Mouse (Mus musculus): ENCODE results near the gene Rab31.
A peak's percentile ranks its signal among the peaks of the same experiment; 100 is the strongest.
"Not testable (repeated sequence)": the region's sequence is repeated elsewhere in the genome, so short reads cannot be mapped to it uniquely, and the experiment has no call there.

Rab31 gene

GRCm38 (mm10) chr17:65628823-65629532 lies 143.6 kb downstream of the Rab31 start:
- not testable (repeated sequence) for DNase-seq (ENCODE audit: low spot score)

DNA sequence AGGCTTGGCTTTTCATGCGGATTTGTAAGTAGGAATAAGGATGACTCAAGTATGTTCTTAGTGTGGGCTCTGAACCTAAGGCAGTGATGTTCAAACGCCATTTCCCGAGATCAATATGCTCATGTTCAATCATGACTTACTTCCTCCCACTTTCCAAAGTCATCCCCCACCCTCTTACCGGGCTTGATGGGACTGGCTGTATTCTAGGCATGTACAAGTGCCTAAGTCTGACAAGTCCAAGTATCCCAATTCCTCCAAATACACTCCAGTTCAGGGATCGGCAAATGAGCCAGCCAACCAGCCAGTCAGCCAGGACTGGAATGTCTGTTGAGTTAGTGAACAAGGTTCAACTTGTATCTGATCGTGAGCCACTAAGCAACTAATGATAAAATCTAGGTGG lies 146.3 kb downstream of the Rab31 start:
- DNase-seq (ENCODE audit: low spot score), result no peak

GRCm38 (mm10) chr17:65625563-65625962 lies 147.0 kb downstream of the Rab31 start:
- no peak for DNase-seq (ENCODE audit: low spot score)

DNA sequence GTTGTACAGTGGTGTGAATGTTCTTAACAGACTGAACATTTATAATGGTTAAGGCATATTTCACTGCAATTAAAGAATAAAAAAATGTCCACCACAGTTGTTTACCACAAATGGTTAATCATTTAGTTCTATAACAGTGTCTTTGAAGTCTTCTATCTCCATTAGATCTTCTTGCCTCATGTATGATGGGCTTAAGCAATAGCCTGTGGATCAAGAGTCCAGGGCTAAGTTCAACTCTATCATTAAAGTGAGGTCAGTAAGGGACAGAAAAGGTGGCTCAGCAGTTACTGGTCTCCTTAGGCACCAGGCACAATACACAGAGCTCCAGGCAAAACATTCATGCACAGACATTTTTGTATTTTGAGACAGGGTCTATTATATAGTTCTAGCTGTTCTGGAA lies 149.4 kb downstream of the Rab31 start:
- DNase-seq (ENCODE audit: low spot score), result no peak

- no peak for DNase-seq (ENCODE audit: low spot score)
Measured at GRCm38 (mm10) chr17:65618431-65618830, 154.1 kb downstream of the Rab31 start.

DNA sequence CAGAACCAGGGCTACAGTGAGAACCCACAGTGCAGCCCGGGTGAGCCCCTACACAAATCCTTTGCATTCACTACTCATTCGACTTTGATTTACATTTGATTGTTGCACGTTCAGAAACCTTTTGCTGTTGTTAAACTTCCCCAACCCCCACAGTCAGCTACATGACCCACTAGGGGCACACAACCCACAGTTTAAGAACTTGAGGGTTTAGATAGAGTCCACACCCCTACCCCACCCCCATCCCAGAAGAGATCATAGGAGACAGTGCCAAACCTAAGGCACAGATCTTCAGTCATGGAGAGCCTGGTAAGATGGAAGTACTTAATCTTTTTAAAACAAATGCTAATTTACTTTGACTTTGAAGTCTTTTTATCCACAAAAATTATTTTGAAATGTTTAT lies 156.9 kb downstream of the Rab31 start:
- DNase-seq (ENCODE audit: low spot score), result no peak

- DNase-seq (ENCODE audit: low spot score), result no peak
Measured at GRCm38 (mm10) chr17:65614431-65614830, 158.1 kb downstream of the Rab31 start.

DNA sequence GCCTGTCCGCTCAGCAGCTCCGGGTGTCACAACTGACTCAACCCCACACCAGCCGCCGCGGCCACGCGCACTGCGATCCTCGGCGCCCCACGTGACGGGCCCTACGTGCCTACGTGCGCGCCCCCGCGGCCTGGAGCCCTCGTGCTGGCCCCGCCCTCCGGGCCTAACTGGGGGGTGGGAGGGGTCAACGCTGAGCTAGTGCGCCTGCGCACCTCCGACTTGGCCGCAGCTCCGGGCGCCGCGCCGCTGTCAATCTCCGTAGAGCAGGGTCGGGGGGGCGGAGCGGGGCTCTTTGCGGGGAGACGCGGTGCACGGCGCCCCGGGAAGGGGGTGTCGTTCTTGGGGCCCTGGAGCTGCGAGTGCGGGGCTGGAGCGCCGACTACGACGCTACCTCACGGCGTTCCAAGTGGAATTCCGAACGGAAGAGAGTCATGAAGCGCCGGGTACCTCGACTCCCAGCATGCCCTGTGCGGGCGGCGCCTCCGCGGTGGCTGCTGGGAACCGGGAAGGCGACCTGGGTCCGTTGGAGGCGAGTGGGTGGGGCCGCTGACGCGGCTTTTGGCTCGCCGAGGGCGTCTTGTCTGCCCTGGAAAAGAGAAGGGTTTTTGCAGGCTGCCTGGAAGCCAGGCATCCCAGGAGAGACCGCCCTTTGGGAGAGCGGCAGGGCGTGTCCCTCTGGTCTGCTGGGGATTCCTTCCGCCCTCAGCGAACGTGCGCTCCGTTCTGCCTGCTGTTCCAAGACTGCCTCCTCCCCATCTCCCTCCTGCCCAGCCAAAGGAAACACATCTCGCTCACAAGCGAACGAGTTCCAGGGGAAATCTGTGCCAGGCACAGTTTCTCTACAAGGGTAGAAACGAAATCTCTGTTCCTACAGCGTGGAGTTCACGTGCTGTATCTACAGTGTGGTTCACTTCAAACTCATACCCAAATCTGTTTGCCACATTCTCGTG lies 158.8 kb downstream of the Rab31 start, which contains the start of gene Vapa:
TSS of gene Vapa (minus strand) at position 93 of the 950 bp plus-strand sequence.
- DNase-seq (ENCODE audit: low spot score), result peak; percentile 98

- no peak for DNase-seq (ENCODE audit: low spot score)
Measured at GRCm38 (mm10) chr17:65613142-65613462, 159.4 kb downstream of the Rab31 start.

DNA sequence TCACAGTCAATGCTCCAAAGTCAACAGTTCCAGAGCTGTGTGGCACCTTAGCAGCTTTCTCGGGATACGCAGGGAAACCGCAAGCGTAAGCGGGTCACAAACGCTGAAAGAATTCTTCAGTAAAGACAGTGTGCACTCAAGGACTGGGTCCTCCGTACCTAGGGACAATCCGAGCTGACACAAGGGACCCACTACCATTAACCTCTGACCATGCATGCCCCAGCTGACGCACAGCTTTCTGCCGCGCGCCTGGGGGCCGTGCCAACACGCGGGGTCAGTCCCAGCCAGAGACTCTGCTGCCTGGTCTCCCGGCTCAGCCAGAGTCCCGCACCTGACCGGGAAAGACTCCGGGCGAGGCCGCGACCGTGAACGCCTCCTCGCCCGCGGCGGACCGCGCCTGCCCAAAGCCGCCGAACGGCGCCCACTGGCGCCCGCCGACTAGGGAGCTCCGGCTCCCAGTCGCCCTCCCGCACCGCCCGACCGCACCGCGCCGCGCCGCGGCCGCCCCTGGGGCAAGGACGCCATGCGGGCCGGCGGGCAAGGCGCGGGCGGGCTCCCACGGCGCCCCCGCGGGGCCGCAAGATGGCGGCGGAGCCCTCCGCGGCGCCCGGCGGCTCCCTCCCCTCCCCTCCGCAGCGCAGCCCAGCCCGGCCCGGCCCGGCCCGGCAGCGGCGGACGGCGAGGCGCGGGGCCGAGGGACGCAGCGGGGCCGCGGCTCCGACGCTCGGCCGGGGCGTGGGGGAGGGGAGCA lies 160.0 kb downstream of the Rab31 start:
- DNase-seq (ENCODE audit: low spot score), result peak; percentile 32

GRCm38 (mm10) chr17:65611721-65612120 lies 160.8 kb downstream of the Rab31 start:
- DNase-seq (ENCODE audit: low spot score), result no peak

DNA sequence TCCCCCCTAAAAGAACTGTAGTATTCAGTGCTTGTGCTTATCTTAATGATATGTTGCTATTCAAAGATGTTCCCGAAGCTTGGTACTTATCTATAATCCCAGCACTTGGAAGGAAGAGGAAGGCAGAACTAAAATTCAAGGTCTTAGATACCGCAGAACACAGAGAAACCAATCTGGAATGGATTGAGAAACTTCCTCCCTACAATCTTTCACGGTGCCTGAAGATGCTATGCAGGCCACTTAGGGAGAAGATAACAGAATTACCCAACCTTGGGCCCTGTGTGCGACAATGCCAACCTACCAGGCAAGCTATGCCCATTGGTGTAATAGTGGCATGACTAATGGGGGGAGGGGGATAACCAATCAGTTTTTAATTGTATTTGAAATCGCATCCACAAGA lies 163.8 kb downstream of the Rab31 start:
- DNase-seq (ENCODE audit: low spot score), result no peak

- no peak for DNase-seq (ENCODE audit: low spot score)
Measured at GRCm38 (mm10) chr17:65608312-65608687, 164.3 kb downstream of the Rab31 start.

GRCm38 (mm10) chr17:65607574-65608311 lies 164.8 kb downstream of the Rab31 start:
- no peak for DNase-seq (ENCODE audit: low spot score)

- no peak for DNase-seq (ENCODE audit: low spot score)
Measured at GRCm38 (mm10) chr17:65606014-65606413, 166.5 kb downstream of the Rab31 start.

GRCm38 (mm10) chr17:65604892-65605291 lies 167.7 kb downstream of the Rab31 start:
- no peak for DNase-seq (ENCODE audit: low spot score)

DNA sequence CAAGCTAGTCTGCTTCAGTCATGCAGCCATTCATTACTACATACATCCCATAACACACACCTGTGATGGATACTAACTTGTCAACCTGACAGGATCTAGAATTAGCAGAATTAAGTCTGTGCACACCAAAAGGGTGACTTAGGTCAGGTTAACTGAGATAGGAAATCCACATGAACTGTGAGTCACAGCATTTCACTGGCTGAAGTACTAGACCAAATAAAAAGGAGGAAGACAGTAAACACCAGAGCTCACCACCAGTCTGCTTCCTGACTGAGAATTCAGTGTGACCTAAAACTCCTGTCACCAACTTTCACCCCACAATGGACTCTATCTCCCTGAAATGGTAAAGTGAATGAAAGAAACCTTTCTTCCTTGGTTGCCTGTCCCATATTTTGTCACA lies 168.2 kb downstream of the Rab31 start:
- no peak for DNase-seq (ENCODE audit: low spot score)

Measured in urinary bladder, postnatal 14 days (tissue).